Mouse (Mus musculus): ENCODE results near the gene Srpx.

DNA sequence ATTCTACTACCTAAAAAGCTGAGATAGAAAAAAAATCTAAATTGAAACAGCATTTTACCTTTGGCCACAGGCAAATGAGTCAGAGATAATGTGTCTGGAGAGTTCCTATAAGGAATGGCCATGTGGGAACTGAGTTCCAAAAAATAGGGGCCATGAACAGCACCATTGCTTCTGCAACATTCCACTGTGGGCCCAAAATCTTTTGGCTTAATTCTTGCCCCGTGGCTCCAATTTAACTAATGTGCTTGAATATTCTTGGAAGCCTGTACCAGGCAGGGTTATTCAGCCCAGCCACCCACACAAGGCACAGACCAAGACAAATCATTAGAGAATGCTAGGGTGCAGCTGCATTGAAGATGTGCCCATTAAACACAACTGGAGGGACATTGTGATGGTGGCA lies 6.8 kb downstream of the Srpx start:
- TF ChIP-seq CTCF (IDR thresholded peaks at IDR 0.05; ENCODE audit: borderline replicate concordance, insufficient read depth, low read depth, low read length) (no peak), POLR2A (IDR thresholded peaks at IDR 0.05; ENCODE audit: borderline replicate concordance, insufficient read depth, low read length) (no peak)

Measured in cerebellum, adult 2 months (tissue).